Mouse (Mus musculus) MEL (cell line): ENCODE results near the gene Dhdh. TPM values are rescaled to one million over a fixed set of nuclear protein-coding genes. Genes with fewer than 3 reads are reported as not detected.

ENCODE experiments used
- DNase-seq: peaks from one replicate; pipeline ENCODE4 v3.0.0; 2011; ENCODE audit warnings: low read depth, low spot score
- H3K27ac ChIP-seq: 2 replicates; pipeline ENCODE4 v1.5.1; 2012; ENCODE audit warnings: low read depth, mild to moderate bottlenecking, control low read depth, low read length, moderate library complexity; ENCODE audit not compliant: control insufficient read depth
- H3K27me3 ChIP-seq, 2 experiments: fragments of 150-350 bp in 1 of 2; sonication (generic) in 1 of 2; 2 replicates each; pipeline ENCODE4 v1.6.1; 2012; ENCODE audit warnings: low read length in 2 of 2, mild to moderate bottlenecking in 2 of 2, improper control_type of control experiment in 1 of 2, moderate library complexity in 1 of 2; ENCODE audit not compliant: insufficient read depth in 2 of 2, control insufficient read depth in 1 of 2
- H3K36me3 ChIP-seq, 2 experiments: 2 replicates each; pipeline ENCODE4 v1.6.1; 2012 to 2014; ENCODE audit warnings: low read length in 2 of 2, improper control_type of control experiment in 1 of 2, inconsistent platforms in 1 of 2, mild to moderate bottlenecking in 1 of 2; ENCODE audit not compliant: insufficient read depth in 2 of 2, control insufficient read depth in 1 of 2
- H3K4me1 ChIP-seq, 2 experiments: fragments of 150-350 bp in 1 of 2; sonication (generic) in 1 of 2; 2 replicates each; pipeline ENCODE4 v1.6.1; 2012; ENCODE audit warnings: low read length in 2 of 2, improper control_type of control experiment in 1 of 2, mild to moderate bottlenecking in 1 of 2; ENCODE audit not compliant: insufficient read depth in 2 of 2, control insufficient read depth in 1 of 2
- H3K4me3 ChIP-seq, 2 experiments: fragments of 150-350 bp in 1 of 2; sonication (generic) in 1 of 2; 2 replicates each; pipeline ENCODE4 v1.5.1; 2012; ENCODE audit warnings: low read depth in 2 of 2, low read length in 2 of 2, mild to moderate bottlenecking in 2 of 2, moderate library complexity in 2 of 2, control low read depth in 1 of 2, improper control_type of control experiment in 1 of 2; ENCODE audit not compliant: control insufficient read depth in 1 of 2, insufficient read depth in 1 of 2
- H3K79me2 ChIP-seq: 2 replicates; pipeline ENCODE4 v1.6.1; 2012; ENCODE audit warnings: mild to moderate bottlenecking, low read length, moderate library complexity; ENCODE audit not compliant: control insufficient read depth, poor library complexity, insufficient read depth
- H3K9ac ChIP-seq: 2 replicates; pipeline ENCODE4 v1.6.1; 2012; ENCODE audit warnings: low read depth, mild to moderate bottlenecking, control low read depth, low read length, moderate library complexity; ENCODE audit not compliant: control insufficient read depth, poor library complexity, severe bottlenecking
- H3K9me3 ChIP-seq: fragments of 150-350 bp; sonication (generic); replicated peaks from 2 replicates; pipeline ENCODE4 v1.6.1; 2012; ENCODE audit warnings: mild to moderate bottlenecking, low read length, improper control_type of control experiment, moderate library complexity; ENCODE audit not compliant: insufficient read depth
- CTCF ChIP-seq, 3 experiments: IDR thresholded peaks in 2 of 3; conservative IDR thresholded peaks in 1 of 3; 2 replicates each; pipeline ENCODE4 v1.5.1; 2011 to 2012; ENCODE audit warnings: low read length in 3 of 3, low read depth in 2 of 3, mild to moderate bottlenecking in 2 of 3, improper control_type of control experiment in 1 of 3, inconsistent platforms in 1 of 3, mixed read lengths in 1 of 3, moderate library complexity in 1 of 3; ENCODE audit not compliant: control insufficient read depth in 1 of 3, insufficient read depth in 1 of 3, poor library complexity in 1 of 3, severe bottlenecking in 1 of 3
- ETS1 ChIP-seq: IDR thresholded peaks from 2 replicates; pipeline ENCODE4 v1.6.1; 2012; ENCODE audit warnings: low read depth, mild to moderate bottlenecking, inconsistent platforms, low read length, improper control_type of control experiment, moderate library complexity
- GABPA ChIP-seq: IDR thresholded peaks from 2 replicates; pipeline ENCODE4 v1.6.1; 2012; ENCODE audit warnings: low read depth, mild to moderate bottlenecking, inconsistent platforms, low read length, improper control_type of control experiment, moderate library complexity
- JUND ChIP-seq: IDR thresholded peaks from 2 replicates; pipeline ENCODE4 v1.6.1; 2011; ENCODE audit warnings: low read depth, mild to moderate bottlenecking, improper control_type of control experiment, low read length
- KAT2A ChIP-seq: conservative IDR thresholded peaks from 2 replicates; pipeline ENCODE4 v1.6.1; 2012; ENCODE audit warnings: low read depth, low read length, improper control_type of control experiment, inconsistent platforms
- MAZ ChIP-seq: IDR thresholded peaks from 2 replicates; pipeline ENCODE4 v1.6.1; 2012; ENCODE audit warnings: low read depth, mild to moderate bottlenecking, inconsistent platforms, low read length, improper control_type of control experiment
- MEF2A ChIP-seq: IDR thresholded peaks from 2 replicates; pipeline ENCODE4 v1.6.1; 2014; ENCODE audit warnings: low read depth, mild to moderate bottlenecking, inconsistent platforms, low read length, improper control_type of control experiment; ENCODE audit not compliant: poor library complexity, insufficient replicate concordance, severe bottlenecking; ENCODE audit errors: extremely low read depth
- MXI1 ChIP-seq: IDR thresholded peaks from 2 replicates; pipeline ENCODE4 v1.6.1; 2011; ENCODE audit warnings: mild to moderate bottlenecking, low read depth, low read length, improper control_type of control experiment
- NRF1 ChIP-seq: IDR thresholded peaks from 2 replicates; pipeline ENCODE4 v1.6.1; 2014; ENCODE audit warnings: low read depth, mild to moderate bottlenecking, inconsistent platforms, low read length, improper control_type of control experiment, moderate library complexity; ENCODE audit not compliant: poor library complexity, insufficient read depth, severe bottlenecking
- POLR2A ChIP-seq, 2 experiments: IDR thresholded peaks; 2 replicates each; pipeline ENCODE4 v1.6.1; 2011 to 2012; ENCODE audit warnings: low read length in 2 of 2, mild to moderate bottlenecking in 2 of 2, control low read depth in 1 of 2, improper control_type of control experiment in 1 of 2, low read depth in 1 of 2, moderate library complexity in 1 of 2; ENCODE audit not compliant: control insufficient read depth in 1 of 2, insufficient read depth in 1 of 2, poor library complexity in 1 of 2
- POLR2AphosphoS5 ChIP-seq: IDR thresholded peaks from 2 replicates; pipeline ENCODE4 v1.6.1; 2012; ENCODE audit warnings: low read depth, borderline replicate concordance, mild to moderate bottlenecking, inconsistent platforms, low read length, moderate library complexity, mixed read lengths
- RAD21 ChIP-seq: IDR thresholded peaks from 2 replicates; pipeline ENCODE4 v1.6.1; 2011; ENCODE audit warnings: mild to moderate bottlenecking, low read depth, low read length, improper control_type of control experiment
- RCOR1 ChIP-seq: IDR thresholded peaks from 2 replicates; pipeline ENCODE4 v1.6.1; 2012; ENCODE audit warnings: low read depth, mild to moderate bottlenecking, inconsistent platforms, low read length, improper control_type of control experiment
- SIN3A ChIP-seq: IDR thresholded peaks from 2 replicates; pipeline ENCODE4 v1.6.1; 2012; ENCODE audit warnings: low read length, improper control_type of control experiment, inconsistent platforms
- SMC3 ChIP-seq: IDR thresholded peaks from 2 replicates; pipeline ENCODE4 v1.6.1; 2011; ENCODE audit warnings: low read depth, low read length, improper control_type of control experiment
- UBTF ChIP-seq: IDR thresholded peaks from 2 replicates; pipeline ENCODE4 v1.6.1; 2012; ENCODE audit warnings: low read depth, mild to moderate bottlenecking, inconsistent platforms, low read length, improper control_type of control experiment, moderate library complexity, borderline replicate concordance; ENCODE audit not compliant: insufficient read depth
- USF1 ChIP-seq: IDR thresholded peaks from 2 replicates; pipeline ENCODE4 v1.6.1; 2014; ENCODE audit warnings: low read depth, mild to moderate bottlenecking, inconsistent platforms, low read length, improper control_type of control experiment, moderate library complexity
- ZC3H11A ChIP-seq: IDR thresholded peaks from 2 replicates; pipeline ENCODE4 v1.6.1; 2012; ENCODE audit warnings: low read depth, mild to moderate bottlenecking, inconsistent platforms, low read length, improper control_type of control experiment
- ZKSCAN1 ChIP-seq: IDR thresholded peaks from 2 replicates; pipeline ENCODE4 v1.6.1; 2012; ENCODE audit warnings: low read depth, mild to moderate bottlenecking, inconsistent platforms, low read length, improper control_type of control experiment, moderate library complexity
- polyA plus RNA-seq, 2 experiments: library from polyadenylated mRNA; stranded (reverse) in 1 of 2; unstranded in 1 of 2; fragments of >175 nt in 1 of 2; fragments of >200 nt in 1 of 2; gene quantifications; 2 replicates each; pipeline versions ENCODE4 v1.2.1 to v1.2.4; 2012; ENCODE audit warnings: low replicate concordance in 2 of 2, low read depth in 1 of 2; ENCODE audit not compliant: insufficient read length in 2 of 2, insufficient read depth in 1 of 2, missing spikeins in 1 of 2
- total RNA-seq: library from RNA; depleted of rRNA; stranded (reverse); fragments of 300-350 nt; gene quantifications from 2 replicates; pipeline ENCODE4 v1.2.3, GENCODE M21; 2012; rRNA removed

The Dhdh gene
- total RNA-seq (0.08 and 0.10 TPM in 2 replicates), polyA plus RNA-seq (1 to 10 TPM in 1 of 2 experiments, not detected in 1; 1.6 TPM)

DNA sequence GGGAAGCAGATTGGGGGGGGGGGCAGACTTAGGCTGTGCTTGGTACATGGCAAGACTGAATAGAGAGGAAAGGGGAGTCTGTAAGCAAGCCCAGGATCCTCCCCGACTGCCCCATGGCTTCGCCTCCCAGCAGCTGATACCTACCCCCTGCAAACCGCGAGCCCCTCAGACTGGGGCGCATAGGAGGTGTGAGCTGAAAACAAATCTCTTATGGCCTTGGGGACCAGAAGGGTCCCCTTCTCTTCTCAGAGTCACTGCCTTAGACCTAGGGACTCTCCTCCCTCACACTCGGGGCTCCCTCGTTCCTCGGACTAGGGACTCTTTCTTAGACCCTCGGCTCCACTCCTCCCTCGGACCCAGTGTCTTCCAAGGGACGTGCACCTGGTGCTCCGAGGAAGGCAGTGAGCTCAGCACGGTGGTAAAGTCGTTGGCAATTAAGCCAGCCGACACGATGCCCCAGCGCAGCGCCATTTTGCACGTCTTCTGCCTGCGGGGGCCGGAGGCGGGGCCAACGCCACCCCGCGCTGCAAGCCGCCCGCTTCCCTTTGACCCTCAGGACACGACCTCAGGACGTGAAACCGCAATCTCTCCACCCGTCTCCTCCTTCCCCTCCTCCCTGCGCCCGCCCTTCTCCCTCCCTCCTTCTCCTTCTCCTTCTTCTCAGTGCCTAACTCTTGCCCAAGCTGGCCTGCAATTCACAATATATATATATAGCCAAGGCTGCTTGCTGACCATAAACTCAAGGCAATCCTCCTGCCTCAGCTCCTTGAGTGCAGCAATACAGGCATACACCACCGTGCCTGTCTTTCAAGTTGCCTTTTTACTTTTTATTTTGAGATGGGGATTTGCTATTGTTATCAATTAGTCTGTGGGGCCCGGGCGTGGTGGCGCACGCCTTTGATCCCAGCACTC lies at the start of gene Dhdh:
Gene Dhdh, minus strand, starts transcription at position 513 of the 912 bp plus-strand sequence.
- DNase-seq, result no peak
- Histone ChIP-seq H3K79me2 (no peaks in the 10 kb centered on the region), H3K36me3 (peaks cover 0 to 25% of the 10 kb centered on the region in 2 experiments; a peak in 2 of 4 replicates), H3K27ac (no peak within 1 kb of the TSS), H3K9ac (no peak within 1 kb of the TSS), H3K9me3 (no peaks in the 10 kb centered on the region), H3K27me3 (no peaks in the 10 kb centered on the region), H3K4me1 (peaks cover 8 to 31% of the 10 kb centered on the region in 2 experiments), H3K4me3 (no peak within 1 kb of the TSS)
- TF ChIP-seq POLR2AphosphoS5, result no peak
- no peak for TF ChIP-seq KAT2A
- no peak for TF ChIP-seq GABPA
- TF ChIP-seq ETS1, result no peak
- TF ChIP-seq NRF1, result no peak
- no peak for TF ChIP-seq MEF2A
- TF ChIP-seq JUND, result no peak
- TF ChIP-seq ZKSCAN1, result no peak
- TF ChIP-seq USF1, result no peak
- no peak for TF ChIP-seq SMC3
- no peak for TF ChIP-seq MXI1
- TF ChIP-seq POLR2A (IDR thresholded peaks at IDR 0.05; ENCODE audit: control insufficient read depth in 1 of 2, insufficient read depth in 1 of 2, low read depth in 1 of 2, low read length in 2 of 2, poor library complexity in 1 of 2), result no peak
- TF ChIP-seq MAZ, result no peak
- no peak for TF ChIP-seq UBTF
- TF ChIP-seq RCOR1, result no peak
- no peak for TF ChIP-seq SIN3A
- no peak for TF ChIP-seq ZC3H11A
- TF ChIP-seq CTCF (IDR thresholded peaks at IDR 0.05 in 2 of 3, conservative IDR thresholded peaks at IDR 0.05 in 1 of 3; ENCODE audit: control insufficient read depth in 1 of 3, insufficient read depth in 1 of 3, low read depth in 2 of 3, low read length in 3 of 3, poor library complexity in 1 of 3, severe bottlenecking in 1 of 3), result no peak
- no peak for TF ChIP-seq RAD21
